Mouse (Mus musculus) testis, adult 2 months (tissue): ENCODE measurements around the gene Rhbdf1.

ENCODE experiments used
- CTCF ChIP-seq: fragments of 200-500 bp; IDR thresholded peaks from 2 replicates; pipeline ENCODE4 v1.5.1; 2012; ENCODE audit warnings: low read depth, mild to moderate bottlenecking, inconsistent platforms, low read length, moderate library complexity; ENCODE audit not compliant: control insufficient read depth, insufficient read depth, insufficient replicate concordance
- POLR2A ChIP-seq: fragments of 200-500 bp; IDR thresholded peaks from 2 replicates; pipeline ENCODE4 v1.6.1; 2012; ENCODE audit warnings: low read depth, mild to moderate bottlenecking, inconsistent platforms, low read length, moderate library complexity; ENCODE audit not compliant: control insufficient read depth

DNA sequence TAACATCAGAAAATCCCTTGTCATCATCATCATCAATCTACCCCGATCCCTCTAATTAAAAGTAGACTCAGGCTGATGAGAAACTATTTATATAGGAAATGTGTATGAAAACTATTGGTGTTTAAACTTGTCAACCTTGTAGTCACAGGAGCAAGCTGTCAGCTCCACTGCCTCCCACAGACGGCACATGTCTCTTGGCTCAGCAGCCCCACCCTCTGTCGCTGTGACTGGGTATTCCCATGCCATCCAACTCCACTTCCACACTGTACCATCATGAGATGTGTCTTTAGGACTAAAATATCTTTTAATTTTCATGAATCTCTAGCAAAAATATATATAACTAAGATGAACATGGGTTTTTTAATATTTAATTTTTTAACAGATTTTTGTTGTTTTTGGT, 26.2 kb upstream of the Rhbdf1 start:
- TF ChIP-seq CTCF (no peak), POLR2A (no peak)
